Mouse (Mus musculus) urinary bladder, postnatal 10 days (tissue): ENCODE measurements around the gene Xrcc5.

ENCODE experiments used
- DNase-seq: peaks from one replicate; pipeline ENCODE4 v3.0.0; 2022; ENCODE audit warnings: low spot score

Xrcc5 gene

GRCm38 (mm10) chr1:72307317-72307798, at the start of gene Xrcc5:
Gene Xrcc5 (plus strand): TSS chr1:72307421.
- DNase-seq, result peak; percentile 72

DNA sequence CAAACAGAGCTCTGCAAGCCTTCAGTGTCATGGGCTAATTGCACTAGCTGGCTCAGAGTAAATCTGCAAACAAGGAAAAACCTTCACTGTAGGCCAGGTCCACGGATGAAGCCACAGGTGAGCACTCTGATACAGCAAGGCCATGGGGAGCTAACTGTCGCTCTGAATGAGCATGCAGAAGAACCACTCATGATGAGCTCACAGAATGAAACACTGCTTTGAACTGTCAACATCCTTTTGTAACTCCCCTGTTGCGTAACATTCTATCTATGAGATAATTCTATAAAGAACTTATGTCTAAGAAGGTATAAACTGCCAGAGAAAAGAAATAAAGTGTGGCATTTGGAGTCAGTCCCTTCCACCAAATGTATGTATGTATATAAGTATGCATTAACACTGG, 44.1 kb upstream of the Xrcc5 start:
- DNase-seq, result no peak

DNA sequence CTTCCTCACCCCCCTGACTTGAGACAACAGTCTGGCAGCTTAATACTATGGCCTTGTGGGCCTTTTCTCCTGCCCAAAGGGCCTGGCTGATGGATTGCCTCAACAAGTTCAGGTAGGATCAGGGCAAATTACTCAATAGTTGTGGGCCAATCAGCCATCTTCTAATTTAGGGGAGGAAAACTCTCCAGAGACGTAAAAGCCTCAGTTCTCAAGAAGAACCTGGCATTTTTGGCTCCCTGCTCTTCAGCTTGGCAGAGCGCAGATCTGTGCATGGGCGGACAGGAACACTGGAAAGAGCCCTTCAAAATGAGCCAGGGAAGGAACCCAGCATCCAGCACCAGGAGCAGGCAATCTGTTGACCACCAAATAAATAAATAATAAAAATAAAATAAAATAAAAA, 29.1 kb upstream of the Xrcc5 start:
- DNase-seq, result no peak

DNA sequence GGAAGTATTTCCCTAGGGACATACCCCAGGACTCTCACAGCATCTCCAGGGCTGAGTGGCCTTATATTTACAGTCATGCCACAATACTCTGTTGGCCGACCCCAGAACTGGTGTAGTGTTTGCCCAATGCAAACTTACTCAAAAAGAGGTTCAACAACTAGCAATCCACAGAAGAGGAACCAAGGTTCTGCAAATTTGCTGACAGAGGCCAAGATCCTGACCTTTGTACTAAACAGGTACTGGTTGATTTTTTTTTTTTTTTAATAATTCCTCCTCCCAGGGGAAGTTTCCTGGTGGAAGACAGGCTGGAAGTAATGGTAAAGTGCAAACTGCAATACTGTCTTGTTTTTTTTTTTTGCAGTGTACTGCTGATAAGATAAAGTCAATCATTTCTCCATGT, 24.6 kb upstream of the Xrcc5 start:
- DNase-seq, result no peak

- DNase-seq, result peak; percentile 67
Measured at GRCm38 (mm10) chr1:72283992-72284485, 23.2 kb upstream of the Xrcc5 start, which contains the start of the genes Pecr and Tmem169. Gene Pecr (minus strand): TSS chr1:72284314. Gene Tmem169 (plus strand): TSS chr1:72284369.

DNA sequence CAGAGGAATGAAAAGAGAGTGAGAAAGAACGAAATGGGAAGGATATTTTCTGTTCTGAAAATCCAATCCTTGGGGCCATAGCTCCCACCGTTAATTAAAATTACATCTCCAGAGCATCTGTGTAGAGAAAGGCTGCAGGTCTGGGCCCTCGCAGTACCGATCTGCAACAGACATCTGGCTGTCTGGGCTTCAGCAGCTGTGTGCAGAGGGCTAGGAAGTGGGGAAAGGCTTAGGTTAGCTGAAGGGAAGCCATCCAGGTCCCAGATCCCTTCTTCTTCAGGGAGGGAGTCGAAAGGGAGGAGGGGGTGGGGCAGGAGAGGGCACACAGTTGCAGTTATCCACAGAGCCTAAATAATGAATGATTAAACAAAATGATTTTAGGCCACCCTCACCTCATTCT, 22.7 kb upstream of the Xrcc5 start:
- DNase-seq, result no peak

- no peak for DNase-seq
Measured at GRCm38 (mm10) chr1:72286904-72287303, 20.3 kb upstream of the Xrcc5 start.

- DNase-seq, result no peak
Measured at GRCm38 (mm10) chr1:72287893-72288292, 19.3 kb upstream of the Xrcc5 start.

DNA sequence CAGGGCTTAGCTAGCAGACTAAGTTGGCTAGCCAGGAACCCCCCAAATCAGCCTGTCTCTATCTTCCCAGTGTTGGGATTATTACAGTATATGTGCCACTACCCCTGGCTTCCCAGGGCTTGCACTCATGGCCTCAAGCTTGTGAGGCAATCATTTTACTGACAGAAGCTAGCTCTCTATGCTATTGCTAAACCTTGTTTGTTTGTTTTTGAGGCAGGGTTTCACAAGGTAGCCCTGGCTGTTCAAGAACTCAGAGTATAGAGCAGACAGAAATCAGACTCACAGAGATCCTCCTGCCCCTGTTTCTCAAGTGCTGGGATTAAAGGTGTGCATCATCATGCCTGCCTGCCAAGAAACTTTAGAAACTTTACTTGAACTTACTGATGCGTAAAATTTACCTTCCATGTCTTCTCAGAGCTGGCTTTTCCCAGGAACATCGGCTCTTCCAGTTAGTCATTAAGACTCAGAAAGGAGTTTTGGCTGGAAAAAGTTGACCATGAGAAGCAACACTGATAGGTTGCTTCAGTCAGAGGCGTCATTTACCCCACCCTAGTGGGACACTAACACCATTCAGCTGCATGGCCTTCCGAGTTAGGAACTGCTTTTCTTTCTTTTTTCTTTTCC, 18.6 kb upstream of the Xrcc5 start:
- no peak for DNase-seq

DNA sequence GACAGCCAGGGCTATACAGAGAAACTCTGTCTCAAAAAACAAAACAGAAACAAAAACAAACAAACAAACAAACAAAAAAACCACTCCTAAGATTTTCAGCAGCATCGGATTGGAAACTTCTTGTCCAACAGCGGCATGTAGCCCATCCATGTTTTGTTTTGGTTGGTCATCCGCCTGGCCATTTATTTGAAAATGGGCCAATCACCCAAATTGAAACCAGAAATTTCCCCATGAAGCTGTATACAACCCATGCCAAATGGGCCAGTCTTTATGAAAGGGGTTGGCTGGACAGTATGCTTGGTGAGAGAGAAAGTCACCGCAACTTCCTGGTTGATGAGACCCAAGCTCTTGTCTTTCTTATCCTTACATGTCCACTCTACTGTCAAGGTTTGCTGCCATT, 16.3 kb upstream of the Xrcc5 start:
- DNase-seq, result no peak

GRCm38 (mm10) chr1:72291421-72291820, 15.8 kb upstream of the Xrcc5 start:
- no peak for DNase-seq

- no peak for DNase-seq
Measured at GRCm38 (mm10) chr1:72291925-72292324, 15.3 kb upstream of the Xrcc5 start.

- no peak for DNase-seq
Measured at GRCm38 (mm10) chr1:72293869-72294663, 13.2 kb upstream of the Xrcc5 start.

- DNase-seq, result no peak
Measured at GRCm38 (mm10) chr1:72295746-72296145, 11.5 kb upstream of the Xrcc5 start.

- DNase-seq, result no peak
Measured at GRCm38 (mm10) chr1:72301845-72302244, 5.4 kb upstream of the Xrcc5 start.

- DNase-seq, result no peak
Measured at GRCm38 (mm10) chr1:72306241-72306640, 980 bp upstream of the Xrcc5 start.

GRCm38 (mm10) chr1:72306679-72307181, 491 bp upstream of the Xrcc5 start:
- no peak for DNase-seq

- no peak for DNase-seq
Measured at GRCm38 (mm10) chr1:72308919-72309318, 1.7 kb downstream of the Xrcc5 start.

DNA sequence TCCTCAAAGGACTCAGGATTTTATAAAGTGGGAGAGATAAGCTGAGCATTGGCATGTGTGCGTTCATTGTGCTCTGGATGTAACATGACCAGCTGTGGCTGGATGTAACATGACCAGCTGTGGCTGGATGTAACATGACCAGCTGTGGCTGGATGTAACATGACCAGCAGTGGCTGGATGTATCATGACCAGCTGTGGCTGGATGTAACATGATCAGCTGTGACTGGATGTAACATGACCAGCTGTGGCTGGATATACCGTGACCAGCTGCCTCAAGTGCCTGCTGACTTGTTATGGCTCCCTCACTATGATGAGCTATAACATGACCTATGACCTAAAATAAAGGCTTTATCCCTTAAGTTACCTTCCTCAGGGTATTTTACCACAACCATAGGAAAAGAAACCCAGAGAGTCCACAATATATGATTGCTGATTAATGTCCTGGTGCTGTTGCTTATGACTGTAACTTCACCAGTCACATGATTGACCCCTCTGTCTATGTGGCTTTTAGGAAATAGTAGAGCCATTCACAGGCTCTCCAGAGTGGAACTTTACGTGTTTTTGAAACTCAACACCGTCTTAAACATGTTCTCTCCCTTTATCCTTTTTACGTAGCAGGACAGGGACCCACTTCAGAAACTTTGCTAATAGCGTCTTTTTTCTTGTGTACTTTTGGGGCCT, 2.7 kb downstream of the Xrcc5 start:
- no peak for DNase-seq

- no peak for DNase-seq
Measured at GRCm38 (mm10) chr1:72312701-72313398, 5.6 kb downstream of the Xrcc5 start.

- no peak for DNase-seq
Measured at GRCm38 (mm10) chr1:72313399-72314039, 6.3 kb downstream of the Xrcc5 start.
